Mouse (Mus musculus): ENCODE data around the gene Stil. TPM values are rescaled to one million over a fixed set of nuclear protein-coding genes. Genes with fewer than 3 reads are reported as not detected.

The Stil gene
- total and polyA plus RNA-seq, 3 experiments = 0.08 to 0.36 TPM; not detected in 1

DNA sequence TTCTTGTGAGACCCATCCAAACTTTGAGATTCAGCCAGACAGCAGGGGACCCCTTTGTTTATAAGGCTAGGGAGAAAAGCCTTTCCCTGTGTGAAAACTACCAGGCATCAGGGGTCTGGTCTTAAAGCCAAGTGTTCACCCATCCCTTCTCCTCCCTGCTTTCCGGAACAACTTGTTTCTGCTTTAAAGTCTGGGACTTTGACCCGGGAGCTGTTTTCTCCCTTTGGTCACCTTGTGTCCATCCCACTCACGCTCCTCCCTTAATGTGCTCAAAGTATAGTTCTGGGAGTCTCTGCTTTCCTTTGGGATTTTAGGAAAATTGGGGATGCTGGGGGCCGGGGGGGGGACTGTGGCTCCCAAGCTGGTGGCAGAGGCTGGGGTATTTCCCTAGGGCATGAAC is 86.3 kb downstream of the Stil start:
- H3K27me3 ChIP-seq (ENCODE audit: control insufficient read depth, insufficient read depth, low read length) = no peaks in the 10 kb centered on the region; the same call in 1 of the 2 replicates
- H3K4me1 ChIP-seq (ENCODE audit: control insufficient read depth, insufficient read depth, low read length) = no peaks in the 10 kb centered on the region; the same call in 1 of the 2 replicates
- H3K79me2 ChIP-seq (replicated peaks; ENCODE audit: control insufficient read depth, insufficient read depth, low read length) = no peaks in the 10 kb centered on the region
- intact Hi-C loops (cut with DNase I) = loop anchor here (5.0 kb wide), 1 partner anchor 89 kb away; no protein-coding TSS in a partner anchor
- no peak overlapping the region for H3K4me3 ChIP-seq
- H3K27ac ChIP-seq = no peak overlapping the region
- TF ChIP-seq EP300 (IDR thresholded peaks at IDR 0.05; ENCODE audit: insufficient read depth, low read depth, low read length) (no peak), POLR2A (IDR thresholded peaks at IDR 0.05; ENCODE audit: insufficient read depth, low read depth, low read length) (no peak), CTCF (IDR thresholded peaks at IDR 0.05) (no peak)
- H3K36me3 ChIP-seq (ENCODE audit: control insufficient read depth, insufficient read depth, low read length) = no peaks in the 10 kb centered on the region
- 62% methylated on average over 4 of the region's 4 CpGs for WGBS
- H3K9ac ChIP-seq (ENCODE audit: low read depth, low read length) = no peak overlapping the region
- no peak for DNase-seq

DNA sequence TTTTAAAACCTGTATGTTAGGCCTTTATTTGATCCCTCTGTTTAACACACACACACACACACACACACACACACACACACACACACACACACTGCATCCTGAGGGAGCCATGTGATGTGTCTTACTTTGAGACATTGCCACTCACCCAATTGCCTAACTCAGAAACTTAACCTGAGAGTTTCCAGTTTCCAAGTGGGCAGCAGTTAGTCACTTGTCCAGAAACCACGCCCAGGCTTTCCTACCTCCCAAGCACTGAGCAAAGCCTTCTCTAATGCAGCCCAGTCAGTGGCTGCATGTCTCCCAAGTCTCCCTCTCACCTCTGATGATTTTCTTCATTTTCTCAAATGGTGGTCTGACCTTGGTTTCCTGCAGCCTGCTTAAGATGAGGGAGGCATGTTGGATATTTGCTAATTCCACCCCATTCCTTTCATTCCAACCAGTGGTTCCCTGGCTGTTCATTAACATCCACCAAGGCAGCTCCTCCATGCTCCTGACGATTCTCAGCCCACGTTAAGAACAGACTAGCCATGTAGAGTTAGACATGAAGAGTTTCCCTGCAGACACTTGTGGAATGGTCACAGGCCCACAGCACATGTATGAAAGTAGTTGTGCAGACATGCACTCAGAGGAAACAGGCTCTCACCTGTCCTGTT is 86.9 kb downstream of the Stil start:
- no peak overlapping the region for H3K4me3 ChIP-seq
- H3K79me2 ChIP-seq (replicated peaks; ENCODE audit: control insufficient read depth, insufficient read depth, low read length) = no peaks in the 10 kb centered on the region
- DNase-seq = peak in 1 of 2 experiments; percentile 6
- WGBS = 56% methylated on average over 3 of the region's 3 CpGs
- TF ChIP-seq CTCF (IDR thresholded peaks at IDR 0.05) (no peak), EP300 (IDR thresholded peaks at IDR 0.05; ENCODE audit: insufficient read depth, low read depth, low read length) (no peak), POLR2A (IDR thresholded peaks at IDR 0.05; ENCODE audit: insufficient read depth, low read depth, low read length) (no peak)
- no peaks in the 10 kb centered on the region; the same call in 1 of the 2 replicates for H3K27me3 ChIP-seq (ENCODE audit: control insufficient read depth, insufficient read depth, low read length)
- no peak overlapping the region for H3K9ac ChIP-seq (ENCODE audit: low read depth, low read length)
- no peaks in the 10 kb centered on the region; the same call in 1 of the 2 replicates for H3K4me1 ChIP-seq (ENCODE audit: control insufficient read depth, insufficient read depth, low read length)
- intact Hi-C loops (cut with DNase I) = loop anchor here (5.0 kb wide), 1 partner anchor 90 kb away; no protein-coding TSS in a partner anchor
- H3K36me3 ChIP-seq (ENCODE audit: control insufficient read depth, insufficient read depth, low read length) = no peaks in the 10 kb centered on the region
- no peak overlapping the region for H3K27ac ChIP-seq

DNA sequence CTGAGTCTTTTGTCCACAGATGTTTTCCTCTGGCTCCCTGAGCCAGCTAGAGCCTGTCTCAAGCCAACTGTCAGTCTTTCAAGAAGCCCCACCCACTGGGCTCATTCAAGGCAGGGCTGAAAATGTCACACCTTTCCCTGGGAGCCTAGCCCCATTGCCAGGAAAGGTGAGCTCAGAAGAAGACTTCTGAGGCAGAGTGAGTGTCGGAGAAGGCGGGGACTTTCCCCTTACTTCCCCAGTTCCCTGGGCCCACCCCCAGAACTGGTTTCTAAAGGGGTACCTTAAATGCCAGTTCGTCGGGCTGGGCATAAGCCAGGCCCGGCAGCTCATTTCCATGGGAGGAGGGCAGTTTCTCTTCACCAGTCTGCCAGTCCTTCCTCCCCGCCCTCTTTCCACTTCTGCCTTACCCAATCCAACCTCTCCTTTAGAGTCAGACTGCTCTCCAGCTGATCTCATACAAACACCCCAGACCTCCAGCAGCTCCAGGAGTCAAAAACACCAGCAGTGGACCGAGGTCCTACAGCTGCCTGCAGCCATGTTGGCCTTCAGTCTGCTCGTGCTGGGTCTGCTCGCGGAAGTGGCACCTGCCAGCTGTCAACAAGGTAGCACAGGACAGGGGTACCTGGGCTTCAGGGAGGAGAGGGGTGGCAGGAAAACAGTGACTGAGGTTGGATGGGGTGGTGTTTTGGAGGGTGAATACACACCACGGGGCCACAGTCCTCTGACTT is 88.8 kb downstream of the Stil start, which contains the start of gene Pdzk1ip1:
Gene Pdzk1ip1, plus strand, starts transcription at position 98 of the 728 bp plus-strand sequence.
- Histone ChIP-seq H3K4me1 (ENCODE audit: control insufficient read depth, insufficient read depth, low read length) (no peaks in the 10 kb centered on the region; the same call in 1 of the 2 replicates), H3K9ac (ENCODE audit: low read depth, low read length) (no peak within 1 kb of the TSS), H3K36me3 (ENCODE audit: control insufficient read depth, insufficient read depth, low read length) (no peaks in the 10 kb centered on the region), H3K27me3 (ENCODE audit: control insufficient read depth, insufficient read depth, low read length) (no peaks in the 10 kb centered on the region; the same call in 1 of the 2 replicates), H3K27ac (no peak within 1 kb of the TSS), H3K4me3 (no peak within 1 kb of the TSS), H3K79me2 (replicated peaks; ENCODE audit: control insufficient read depth, insufficient read depth, low read length) (no peaks in the 10 kb centered on the region)
- TF ChIP-seq EP300 (IDR thresholded peaks at IDR 0.05; ENCODE audit: insufficient read depth, low read depth, low read length) (no peak), CTCF (IDR thresholded peaks at IDR 0.05) (no peak), POLR2A (IDR thresholded peaks at IDR 0.05; ENCODE audit: insufficient read depth, low read depth, low read length) (no peak)
- WGBS = 19% methylated on average over 11 of the region's 11 CpGs
- intact Hi-C loops (cut with DNase I) = loop anchor here (5.0 kb wide), 1 partner anchor 91 kb away; no protein-coding TSS in a partner anchor
- DNase-seq = peak in 1 of 2 experiments; percentile 14

DNA sequence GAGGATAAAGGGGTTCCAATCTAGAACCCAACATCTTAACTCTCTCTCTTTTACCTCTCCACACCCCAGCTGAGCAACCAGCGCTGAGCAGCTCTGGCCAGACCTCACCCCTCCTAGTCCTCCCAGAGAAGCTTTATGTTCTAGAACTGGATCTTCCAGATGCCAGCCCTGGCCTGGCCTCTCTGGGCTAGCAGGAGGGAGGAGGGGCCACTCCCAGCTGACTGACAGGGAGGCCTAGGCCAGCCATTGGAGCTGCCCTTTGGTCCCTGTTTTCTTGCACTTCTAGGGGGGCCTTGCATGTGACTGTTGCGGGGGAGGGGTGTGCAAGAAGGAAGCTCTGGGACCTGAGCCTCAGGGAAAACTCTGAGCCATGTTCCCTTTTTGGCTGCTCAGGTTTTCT is 90.6 kb downstream of the Stil start:
- no peak overlapping the region for H3K9ac ChIP-seq (ENCODE audit: low read depth, low read length)
- WGBS = 60% methylated on average over 2 of the region's 2 CpGs
- H3K79me2 ChIP-seq (replicated peaks; ENCODE audit: control insufficient read depth, insufficient read depth, low read length) = no peaks in the 10 kb centered on the region
- TF ChIP-seq POLR2A (IDR thresholded peaks at IDR 0.05; ENCODE audit: insufficient read depth, low read depth, low read length) (no peak), EP300 (IDR thresholded peaks at IDR 0.05; ENCODE audit: insufficient read depth, low read depth, low read length) (no peak), CTCF (IDR thresholded peaks at IDR 0.05) (no peak)
- no peak overlapping the region for H3K4me3 ChIP-seq
- no peaks in the 10 kb centered on the region for H3K4me1 ChIP-seq (ENCODE audit: control insufficient read depth, insufficient read depth, low read length)
- no peak overlapping the region for H3K27ac ChIP-seq
- intact Hi-C loops (cut with DNase I) = no loop called here
- no peaks in the 10 kb centered on the region; the same call in 1 of the 2 replicates for H3K27me3 ChIP-seq (ENCODE audit: control insufficient read depth, insufficient read depth, low read length)
- DNase-seq = peak in 1 of 2 experiments; percentile 5
- no peaks in the 10 kb centered on the region for H3K36me3 ChIP-seq (ENCODE audit: control insufficient read depth, insufficient read depth, low read length)

DNA sequence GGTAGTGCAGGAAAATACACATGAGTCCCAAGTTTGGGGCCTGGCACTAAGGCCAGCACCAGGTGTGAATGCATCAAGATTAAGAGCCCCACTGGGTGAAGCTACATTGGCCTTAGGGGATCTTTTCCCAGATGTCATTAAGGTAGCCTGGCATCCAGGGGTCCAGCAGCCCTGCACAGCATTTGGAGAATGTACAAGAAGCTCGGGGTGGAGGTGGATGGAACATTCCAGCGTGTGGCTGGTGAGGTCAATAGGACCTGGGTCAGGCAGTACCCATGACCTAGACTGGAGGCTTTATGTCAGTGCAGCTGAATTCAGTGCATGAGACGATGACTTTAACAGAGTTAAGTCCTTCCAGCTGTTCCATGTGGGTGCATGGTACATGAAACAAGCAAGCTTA is 91.8 kb downstream of the Stil start:
- TF ChIP-seq CTCF (IDR thresholded peaks at IDR 0.05) = no peak
- no peak for TF ChIP-seq POLR2A (IDR thresholded peaks at IDR 0.05; ENCODE audit: insufficient read depth, low read depth, low read length)
- TF ChIP-seq EP300 (IDR thresholded peaks at IDR 0.05; ENCODE audit: insufficient read depth, low read depth, low read length) = no peak
- H3K4me3 ChIP-seq = no peak overlapping the region
- H3K4me1 ChIP-seq (ENCODE audit: control insufficient read depth, insufficient read depth, low read length) = peaks cover 4% of the 10 kb centered on the region
- H3K36me3 ChIP-seq (ENCODE audit: control insufficient read depth, insufficient read depth, low read length) = no peaks in the 10 kb centered on the region
- no peaks in the 10 kb centered on the region for H3K79me2 ChIP-seq (replicated peaks; ENCODE audit: control insufficient read depth, insufficient read depth, low read length)
- 73% methylated on average over 3 of the region's 3 CpGs for WGBS
- intact Hi-C loops (cut with DNase I) = no loop called here
- H3K27ac ChIP-seq = no peak overlapping the region
- no peak overlapping the region for H3K9ac ChIP-seq (ENCODE audit: low read depth, low read length)
- H3K27me3 ChIP-seq (ENCODE audit: control insufficient read depth, insufficient read depth, low read length) = no peaks in the 10 kb centered on the region; the same call in 1 of the 2 replicates
- DNase-seq = peak in 1 of 2 experiments; percentile 9

Other genes starting within 250 kb of the Stil start
- not detected for gene Gm12830, start 178.4 kb upstream of the Stil start, total RNA-seq (2021)
- gene Gm12830, start 178.4 kb upstream of the Stil start, polyA plus RNA-seq (2012; rRNA removed) = not detected in 2 replicates
- gene Foxd2, start 91.3 kb upstream of the Stil start, total RNA-seq (2021) = under 1 TPM; 0.16 to 0.32 TPM
- 0.14 and 0.15 TPM in 2 replicates for gene Foxd2, start 91.3 kb upstream of the Stil start, polyA plus RNA-seq (2012; rRNA removed)
- gene Foxe3, start 74.1 kb upstream of the Stil start, total RNA-seq (2021) = not detected
- not detected in 2 replicates for gene Foxe3, start 74.1 kb upstream of the Stil start, polyA plus RNA-seq (2012; rRNA removed)
- 10 to 100 TPM; 32.2 to 37.2 TPM for gene Cmpk1, start 12.9 kb upstream of the Stil start, total RNA-seq (2021)
- gene Cmpk1, start 12.9 kb upstream of the Stil start, polyA plus RNA-seq (2012; rRNA removed) = 7.2 and 12.2 TPM in 2 replicates
- 1 to 10 TPM; 3.1 to 3.3 TPM for gene Tal1, start 56.3 kb downstream of the Stil start, total RNA-seq (2021)
- 2.9 and 4.9 TPM in 2 replicates for gene Tal1, start 56.3 kb downstream of the Stil start, polyA plus RNA-seq (2012; rRNA removed)
- under 1 TPM; 0.70 to 0.86 TPM for gene Pdzk1ip1, start 88.5 kb downstream of the Stil start, total RNA-seq (2021)
- gene Pdzk1ip1, start 88.5 kb downstream of the Stil start, polyA plus RNA-seq (2012; rRNA removed) = 1.9 and 3.9 TPM in 2 replicates
- not detected for gene Cyp4x1, start 134.1 kb downstream of the Stil start, total RNA-seq (2021)
- gene Cyp4x1, start 134.1 kb downstream of the Stil start, polyA plus RNA-seq (2012; rRNA removed) = 0.03 TPM in 1 of 2 replicates, not detected in the other
- gene Cyp4a29, start 241.9 kb downstream of the Stil start, total RNA-seq (2021) = not detected
- not detected in 2 replicates for gene Cyp4a29, start 241.9 kb downstream of the Stil start, polyA plus RNA-seq (2012; rRNA removed)